Mouse (Mus musculus) olfactory bulb, adult 2 months (tissue): ENCODE data around the gene Phlda1.

Source experiments
- CTCF ChIP-seq: fragments of 200-500 bp; IDR thresholded peaks from 2 replicates; pipeline ENCODE4 v1.5.1; 2012; ENCODE audit warnings: low read depth, mild to moderate bottlenecking, low read length, moderate library complexity; ENCODE audit not compliant: insufficient read depth
- POLR2A ChIP-seq: fragments of 200-500 bp; IDR thresholded peaks from 2 replicates; pipeline ENCODE4 v1.6.1; 2012; ENCODE audit warnings: mild to moderate bottlenecking, low read depth, low read length, moderate library complexity; ENCODE audit not compliant: insufficient read depth

GRCm38 (mm10) chr10:111521636-111522035 lies 15.6 kb downstream of the Phlda1 start:
- TF ChIP-seq CTCF, result no peak
- TF ChIP-seq POLR2A, result no peak
